Mouse (Mus musculus) c-Kit-positive CD71-positive TER-119-positive erythroid progenitor cells, embryonic 14.5 days (primary cell): ENCODE data around the gene Hipk3.

ENCODE experiments used
- DNase-seq: peaks from one replicate; pipeline ENCODE4 v3.0.0-alpha.2; 2013; ENCODE audit warnings: low spot score

Hipk3 gene

GRCm38 (mm10) chr2:104493951-104494800, at the start of gene Hipk3:
Gene Hipk3 (minus strand): TSS chr2:104494446.
- peak; percentile 62 for DNase-seq

DNA sequence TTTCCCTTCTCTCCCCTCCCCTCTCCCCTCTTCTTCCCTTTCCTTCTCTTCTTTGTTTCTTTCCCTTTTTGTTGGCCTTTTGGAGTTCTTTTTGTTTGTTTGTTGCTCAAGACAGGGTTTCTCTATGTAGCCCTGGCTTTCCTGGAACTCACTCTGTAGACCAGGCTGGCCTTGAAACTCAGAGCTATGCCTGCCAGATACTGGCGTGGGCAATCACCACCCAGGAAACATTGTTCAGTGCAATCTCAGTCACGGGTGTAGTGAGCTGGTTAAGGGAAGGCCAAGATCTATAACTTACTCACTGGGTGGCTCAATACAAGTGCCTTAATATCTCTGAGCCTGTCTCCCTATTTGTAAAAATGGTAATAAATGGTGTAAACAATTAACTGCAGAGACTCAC, 46.0 kb upstream of the Hipk3 start:
- no peak for DNase-seq

DNA sequence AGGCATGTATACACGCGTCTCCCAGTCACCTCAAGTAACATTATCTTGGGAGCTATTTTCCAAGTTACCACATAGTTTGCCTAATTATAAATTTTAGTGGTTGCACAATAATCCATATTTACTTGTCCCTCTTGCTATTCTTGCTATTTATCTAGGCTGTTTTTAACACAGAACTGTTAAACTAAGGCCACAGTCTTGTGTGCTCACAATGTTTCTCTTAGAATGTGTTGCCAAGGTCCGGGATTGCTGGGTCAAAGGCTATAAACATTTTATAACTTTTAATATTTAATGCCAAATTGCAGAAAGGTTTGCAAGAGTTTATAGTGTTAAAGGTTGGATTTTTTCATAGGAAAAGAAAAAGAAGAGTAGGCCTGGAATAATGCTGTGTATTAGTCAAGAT, 40.5 kb upstream of the Hipk3 start:
- DNase-seq, result no peak

DNA sequence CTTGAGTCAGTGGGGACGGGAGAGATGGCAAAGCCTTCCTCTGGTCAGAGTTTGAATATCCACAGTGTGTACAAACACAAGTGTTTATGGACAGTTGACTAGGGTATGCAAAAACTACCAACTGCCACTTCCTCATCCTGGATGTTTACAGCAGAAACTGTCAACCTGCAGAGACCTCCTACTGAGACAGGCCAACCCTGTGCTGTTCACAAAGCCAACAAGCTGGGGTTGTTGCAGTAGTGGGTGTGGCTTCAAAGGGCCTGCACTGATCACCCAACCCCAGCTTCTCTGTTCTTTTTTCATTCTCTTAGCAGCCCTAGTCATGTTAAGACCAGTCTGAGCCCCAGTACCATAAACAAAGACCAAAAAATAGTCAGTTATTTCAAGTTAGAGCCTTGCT, 38.3 kb upstream of the Hipk3 start:
- DNase-seq, result no peak

- no peak for DNase-seq
Measured at GRCm38 (mm10) chr2:104526559-104526958, 32.3 kb upstream of the Hipk3 start.

- DNase-seq, result no peak
Measured at GRCm38 (mm10) chr2:104525506-104525905, 31.3 kb upstream of the Hipk3 start.

- no peak for DNase-seq
Measured at GRCm38 (mm10) chr2:104511622-104512021, 17.4 kb upstream of the Hipk3 start.

DNA sequence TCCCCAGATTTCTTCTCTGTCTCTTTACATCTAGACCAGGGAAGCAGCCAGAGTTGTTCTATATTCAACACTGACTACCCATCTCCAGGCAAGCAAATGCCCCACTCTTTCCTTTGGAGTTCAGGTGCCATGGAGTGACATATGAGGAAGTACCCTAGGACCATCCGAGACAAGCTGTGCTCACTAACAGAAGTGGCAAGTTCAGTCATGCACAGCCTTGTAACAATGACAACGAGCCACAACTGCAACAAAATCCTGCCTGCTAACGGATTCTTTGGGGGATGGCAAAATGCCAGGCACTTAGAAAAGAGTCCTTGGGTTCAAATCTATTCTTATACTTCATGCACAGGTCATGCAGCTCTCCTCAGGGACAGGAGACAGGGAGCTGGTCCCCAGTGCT, 8.1 kb upstream of the Hipk3 start:
- no peak for DNase-seq

DNA sequence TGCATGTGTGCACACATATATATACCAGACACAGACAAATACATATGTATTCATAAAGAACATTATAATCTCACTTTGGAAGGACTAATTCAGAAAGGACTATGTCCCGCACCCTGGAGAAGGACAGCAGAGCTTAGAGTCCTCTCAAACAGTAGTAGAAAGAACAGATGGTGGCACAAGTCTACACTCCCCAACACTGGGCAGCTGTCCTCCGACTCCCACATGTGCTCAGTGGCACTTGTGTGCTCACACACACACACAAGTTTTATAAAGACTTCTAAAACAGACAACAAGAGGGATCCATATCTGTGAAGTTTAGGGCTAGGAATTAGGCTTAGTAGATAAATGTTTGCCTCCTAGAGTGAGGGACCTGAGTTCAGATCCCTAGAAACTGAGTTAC, 6.8 kb upstream of the Hipk3 start:
- no peak for DNase-seq

- DNase-seq, result no peak
Measured at GRCm38 (mm10) chr2:104497771-104498170, 3.5 kb upstream of the Hipk3 start.

GRCm38 (mm10) chr2:104497231-104497630, 3.0 kb upstream of the Hipk3 start:
- no peak for DNase-seq

DNA sequence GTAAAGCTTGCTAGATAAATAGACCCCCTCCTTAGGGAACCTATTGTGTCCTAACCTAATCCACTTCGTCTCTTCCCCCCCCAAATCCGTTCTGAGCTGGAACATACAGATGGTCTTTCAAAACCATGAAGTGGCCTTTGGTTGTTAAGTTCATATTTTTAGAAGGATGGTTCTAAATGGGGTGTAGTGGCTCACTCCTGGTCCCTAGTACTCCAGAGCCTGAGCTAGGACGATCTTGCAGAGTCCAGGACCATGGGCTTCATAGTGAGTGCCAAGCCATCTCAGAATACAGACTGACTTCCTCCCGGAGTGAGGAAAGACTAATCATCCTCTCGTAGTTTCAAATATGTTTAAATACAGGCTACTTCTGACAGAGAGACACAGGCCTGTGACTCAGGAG, 2.0 kb upstream of the Hipk3 start:
- no peak for DNase-seq

GRCm38 (mm10) chr2:104494801-104495185, 547 bp upstream of the Hipk3 start:
- no peak for DNase-seq

- DNase-seq, result peak; percentile 78
Measured at GRCm38 (mm10) chr2:104493021-104493950, 960 bp downstream of the Hipk3 start.

- DNase-seq, result no peak
Measured at GRCm38 (mm10) chr2:104491221-104491795, 2.9 kb downstream of the Hipk3 start.

DNA sequence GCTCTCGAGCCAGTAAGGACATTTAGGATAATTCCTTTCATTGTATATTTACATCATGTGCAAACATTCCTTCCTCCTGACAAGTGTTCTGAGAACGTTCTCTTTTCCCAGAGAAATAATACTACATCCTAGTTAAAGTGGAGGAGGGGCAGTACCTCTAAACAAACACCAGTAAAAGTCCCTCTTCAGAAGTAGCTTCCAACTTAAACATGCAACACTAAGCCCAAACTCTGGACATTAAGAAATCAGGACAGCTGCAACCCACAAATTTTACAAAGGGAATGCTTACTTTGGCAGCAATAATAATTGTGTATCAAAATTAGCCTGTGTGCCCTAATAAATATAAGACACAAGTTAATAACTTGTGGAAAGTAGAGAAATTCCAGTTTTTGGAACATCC, 3.5 kb downstream of the Hipk3 start:
- no peak for DNase-seq

DNA sequence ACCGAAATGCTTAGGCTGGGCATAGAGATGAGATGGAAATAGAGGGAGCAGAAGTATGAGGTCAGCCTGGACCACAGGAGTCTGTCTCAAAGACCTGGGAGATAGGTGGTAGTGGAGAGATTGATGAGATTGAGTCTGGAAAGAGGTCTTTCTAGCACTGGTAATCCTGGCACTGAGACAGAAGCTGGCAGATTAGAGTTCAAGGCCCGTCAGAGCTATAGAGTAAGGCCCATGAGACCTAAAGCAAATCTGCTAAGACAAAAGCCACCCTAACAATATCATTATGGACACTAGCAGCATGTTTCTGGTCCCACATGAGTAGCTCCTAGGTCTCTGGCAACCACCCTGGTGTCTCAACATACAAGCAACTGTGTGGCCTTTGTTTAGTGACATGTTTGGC, 4.4 kb downstream of the Hipk3 start:
- no peak for DNase-seq

- no peak for DNase-seq
Measured at GRCm38 (mm10) chr2:104484438-104484837, 9.8 kb downstream of the Hipk3 start.

DNA sequence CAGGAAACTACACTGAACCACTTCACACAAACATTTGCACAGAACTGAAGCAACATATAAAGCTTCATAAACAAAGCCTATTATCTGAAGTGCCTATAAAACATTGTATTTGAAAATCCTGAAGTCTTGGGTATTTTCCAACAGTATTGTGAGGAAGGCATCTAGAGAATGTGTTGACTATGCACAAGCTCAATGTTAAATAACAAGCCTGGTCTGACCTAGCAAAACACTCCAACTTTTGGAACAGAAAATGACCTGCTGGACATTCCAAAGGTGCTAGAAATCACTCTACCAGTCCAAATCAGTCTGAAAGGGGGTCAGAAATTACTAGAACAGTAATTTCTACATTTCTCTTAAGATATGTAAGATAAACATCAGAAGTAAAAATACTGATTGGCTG, 12.1 kb downstream of the Hipk3 start:
- no peak for DNase-seq

DNA sequence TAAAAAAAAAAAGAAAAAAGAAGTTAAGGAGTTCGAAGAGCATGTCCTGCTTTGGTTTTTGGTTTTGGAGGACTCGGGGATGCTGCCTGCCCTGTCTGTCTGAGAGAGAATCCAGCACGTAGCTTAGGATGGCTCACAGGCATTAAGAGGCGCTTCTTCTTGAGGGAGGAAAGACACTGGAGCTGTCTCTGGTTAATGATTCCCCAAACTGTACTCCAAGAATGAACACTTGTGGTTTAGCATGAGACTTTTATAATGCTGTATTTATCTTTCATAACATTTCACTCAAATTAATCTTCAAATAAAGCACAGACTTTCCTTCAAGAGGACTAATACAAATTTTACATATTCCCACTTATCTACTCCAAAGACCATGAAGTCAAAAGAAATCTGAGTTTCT, 15.2 kb downstream of the Hipk3 start:
- DNase-seq, result no peak

GRCm38 (mm10) chr2:104477398-104478015, 16.7 kb downstream of the Hipk3 start:
- no peak for DNase-seq

- no peak for DNase-seq
Measured at GRCm38 (mm10) chr2:104472056-104472455, 22.2 kb downstream of the Hipk3 start.
